Comparison of ENCODE assay signal across 33 mouse cellular contexts in the genomic region with DNA sequence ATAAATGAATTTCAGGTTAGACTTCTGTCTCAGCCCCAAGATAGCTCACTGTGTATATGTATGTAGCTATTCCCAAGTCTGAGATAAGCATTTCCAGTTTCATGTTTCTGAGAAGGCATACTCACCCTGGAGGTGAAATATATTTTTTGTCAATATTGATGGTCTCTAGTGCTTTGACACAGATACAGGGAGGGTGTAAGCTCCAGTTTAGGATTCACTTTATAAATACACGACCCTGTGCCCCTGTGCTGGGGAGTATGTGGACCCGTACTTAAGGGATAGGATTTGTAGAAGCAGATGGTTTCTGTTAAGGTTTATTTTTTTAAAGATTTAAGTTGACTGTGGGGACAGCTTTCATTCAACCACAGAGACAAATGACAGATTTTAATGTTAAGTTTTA.
"Had no signal": no experiment of that assay in that cellular context is flagged by ENCODE, and none has a peak within 500 bp of the region (broad histone marks: within the 10 kb centered on the region; RNA-seq: fewer than 3 reads in every experiment).

No protein-coding gene starts in this region.

- ATAC-seq: hindbrain, embryonic 16.5 days; hindbrain, postnatal 0 days; inflammation-experienced regulatory T-cells, adult 6 months; intestine, embryonic 15.5 days; intestine, embryonic 16.5 days; intestine, postnatal 0 days had no signal

- DNase-seq: heart, adult 2 months; heart, postnatal 10 days; heart, postnatal 14 days; heart, postnatal 36 days; heart, postnatal 4 days; kidney, adult 11 months; kidney, adult 18-20 months; kidney, adult 8-10 months; kidney, adult 9 months; kidney, postnatal 10 days; kidney, postnatal 25 days; kidney, postnatal 36 days; layer of hippocampus, adult 9-11 months; layer of hippocampus, postnatal 36 days had no signal

- H3K27ac ChIP-seq: heart, adult 2 months; heart, embryonic 10.5 days; heart, embryonic 13.5 days; heart, embryonic 15.5 days; hindbrain, embryonic 10.5 days; hindbrain, embryonic 12.5 days; hindbrain, embryonic 13.5 days; hindbrain, embryonic 14.5 days; hindbrain, embryonic 15.5 days; hindbrain, postnatal 0 days; intestine, embryonic 15.5 days; kidney, postnatal 0 days; layer of hippocampus, adult 2 months; left cerebral cortex, adult 2 months had no signal

- H3K27me3 ChIP-seq: heart, embryonic 12.5 days; heart, embryonic 13.5 days; heart, embryonic 15.5 days; hindbrain, embryonic 15.5 days; intestine, embryonic 15.5 days had no signal

- H3K9me3 ChIP-seq: heart, embryonic 10.5 days; heart, embryonic 12.5 days; heart, embryonic 13.5 days; heart, embryonic 15.5 days; hindbrain, embryonic 10.5 days; hindbrain, embryonic 12.5 days; hindbrain, embryonic 13.5 days; hindbrain, embryonic 15.5 days; intestine, embryonic 15.5 days had no signal

- H3K36me3 ChIP-seq: heart, embryonic 10.5 days; heart, embryonic 12.5 days; heart, embryonic 15.5 days; hindbrain, embryonic 10.5 days; hindbrain, embryonic 12.5 days; hindbrain, embryonic 13.5 days; hindbrain, embryonic 15.5 days; intestine, embryonic 15.5 days had no signal

- H3K4me2 ChIP-seq: heart, embryonic 11.5 days; heart, embryonic 12.5 days; heart, embryonic 13.5 days; heart, embryonic 15.5 days; hindbrain, embryonic 12.5 days; hindbrain, embryonic 13.5 days; hindbrain, embryonic 14.5 days; hindbrain, embryonic 15.5 days; intestine, embryonic 15.5 days had no signal

- H3K4me1 ChIP-seq: heart, embryonic 10.5 days; hindbrain, embryonic 10.5 days; hindbrain, embryonic 12.5 days; hindbrain, embryonic 13.5 days; hindbrain, embryonic 15.5 days; intestine, embryonic 15.5 days had no signal

- H3K4me3 ChIP-seq: heart, adult 2 months; heart, embryonic 10.5 days; heart, embryonic 12.5 days; heart, embryonic 13.5 days; heart, embryonic 15.5 days; hindbrain, embryonic 10.5 days; hindbrain, embryonic 12.5 days; hindbrain, embryonic 13.5 days; hindbrain, embryonic 15.5 days; intestine, embryonic 15.5 days; layer of hippocampus, adult 2 months; left cerebral cortex, adult 2 months had no signal

- H3K9ac ChIP-seq: heart, embryonic 12.5 days; heart, embryonic 13.5 days; heart, embryonic 15.5 days; hindbrain, embryonic 12.5 days; hindbrain, embryonic 13.5 days; hindbrain, embryonic 14.5 days; hindbrain, embryonic 15.5 days; intestine, embryonic 15.5 days had no signal
